Mouse (Mus musculus): Measurements from ENCODE around the gene Fmnl2. TPM values are rescaled to one million over a fixed set of nuclear protein-coding genes. Genes with fewer than 3 reads are reported as not detected.
A peak's percentile ranks its signal among the peaks of the same experiment; 100 is the strongest.

Gene Fmnl2
- polyA plus RNA-seq, 1 experiment from 2014 or later: 10.2 TPM

DNA sequence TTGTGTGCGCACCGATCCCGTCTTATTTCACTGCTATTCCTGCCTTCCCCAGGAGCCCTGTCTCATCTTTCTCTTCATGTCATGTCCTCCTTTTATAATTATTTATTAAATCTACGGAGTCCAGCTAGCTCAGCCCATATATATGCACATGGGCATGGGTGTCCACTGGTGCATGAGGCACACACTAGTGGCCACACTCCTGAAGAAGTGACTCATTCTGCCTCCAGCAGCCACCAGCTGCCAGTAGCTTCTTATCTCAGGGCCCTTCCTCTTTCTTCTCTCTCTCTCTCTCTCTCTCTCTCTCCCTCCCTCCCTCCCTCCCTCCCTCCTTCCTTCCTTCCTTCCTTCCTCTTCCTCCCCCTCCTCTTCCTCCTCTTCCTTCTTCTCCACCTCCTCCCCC is 43.1 kb downstream of the Fmnl2 start:
- Histone ChIP-seq H3K9me3 (no peaks in the 10 kb centered on the region), H3K4me3 (no peak overlapping the region), H3K36me3 (replicated peaks) (no peaks in the 10 kb centered on the region), H3K4me2 (no peak overlapping the region), H3K9ac (no peak overlapping the region), H3K4me1 (peaks cover 22% of the 10 kb centered on the region), H3K27me3 (replicated peaks) (no peaks in the 10 kb centered on the region), H3K27ac (no peak overlapping the region)
- no peak for ATAC-seq (replicated peaks)
- 94% methylated on average over 4 of the region's 4 CpGs for WGBS

- no peaks in the 10 kb centered on the region for H3K36me3 ChIP-seq (replicated peaks)
- H3K9me3 ChIP-seq: no peaks in the 10 kb centered on the region
- no peaks in the 10 kb centered on the region for H3K27me3 ChIP-seq (replicated peaks)
- 88% methylated on average over 6 of the region's 6 CpGs for WGBS
- no peak overlapping the region for H3K27ac ChIP-seq
- H3K4me1 ChIP-seq: peaks cover 19% of the 10 kb centered on the region
- no peak overlapping the region for H3K9ac ChIP-seq
- ATAC-seq (replicated peaks): no peak
- H3K4me2 ChIP-seq: no peak overlapping the region
- no peak overlapping the region for H3K4me3 ChIP-seq
Measured at GRCm38 (mm10) chr2:52901300-52902013, 43.8 kb downstream of the Fmnl2 start.

DNA sequence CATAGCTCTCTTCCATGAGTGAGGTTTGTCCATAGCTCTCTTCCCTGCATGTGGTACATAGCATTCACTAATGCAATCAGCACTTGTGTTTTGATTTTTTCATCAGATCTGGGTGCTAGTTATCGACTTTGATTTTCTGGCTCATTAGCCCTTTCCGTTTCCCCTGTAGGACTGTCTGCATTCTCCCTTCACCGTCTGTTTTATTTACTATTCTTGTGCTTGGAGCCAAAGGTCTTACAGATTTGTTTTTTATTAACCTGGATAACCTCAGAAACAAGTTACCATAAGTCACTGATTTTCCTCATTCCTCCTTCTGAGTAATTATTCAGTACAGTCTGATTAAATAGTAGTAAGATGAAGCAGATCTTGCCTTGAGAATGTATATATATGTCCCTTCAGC is 44.8 kb downstream of the Fmnl2 start:
- no peak for ATAC-seq (replicated peaks)
- Histone ChIP-seq H3K36me3 (replicated peaks) (no peaks in the 10 kb centered on the region), H3K4me1 (peaks cover 11% of the 10 kb centered on the region), H3K27me3 (replicated peaks) (no peaks in the 10 kb centered on the region), H3K27ac (no peak overlapping the region), H3K9ac (no peak overlapping the region), H3K9me3 (no peaks in the 10 kb centered on the region), H3K4me3 (no peak overlapping the region), H3K4me2 (no peak overlapping the region)
- 82% methylated on average over 3 of the region's 3 CpGs for WGBS

DNA sequence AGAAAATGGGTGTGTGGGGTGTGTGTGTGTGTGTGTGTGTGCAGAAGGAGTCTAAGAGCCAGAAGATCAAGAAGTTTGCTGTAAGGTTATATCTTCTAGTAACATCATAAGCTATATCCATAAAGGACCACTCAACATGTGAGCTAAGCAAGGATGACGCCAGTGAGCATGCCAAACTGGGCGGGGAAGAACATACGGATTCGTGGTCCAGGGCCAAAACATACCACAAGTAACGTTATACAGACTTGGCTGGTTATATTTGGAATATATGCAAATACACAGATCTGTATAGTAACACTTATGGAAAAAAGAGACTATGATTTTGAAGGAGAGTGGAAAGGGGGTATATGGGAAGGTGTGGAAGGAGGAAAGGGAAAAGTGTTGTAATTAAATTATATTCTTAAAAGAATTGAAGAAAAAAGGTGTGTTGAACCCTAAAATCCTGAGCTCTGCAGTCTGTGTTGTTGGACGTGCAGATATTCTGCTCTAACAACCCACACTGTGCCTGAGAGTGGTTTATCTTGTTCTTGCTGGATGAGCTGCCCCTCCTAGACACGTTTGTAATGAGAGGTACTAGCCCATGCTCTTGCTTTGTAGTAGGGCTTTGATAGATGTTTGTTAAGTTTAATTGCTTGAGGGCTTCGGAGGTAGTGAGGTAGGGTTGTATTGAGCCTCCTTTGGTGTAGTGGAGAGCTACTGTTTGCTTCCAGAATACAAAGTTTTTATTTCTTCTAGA is 45.7 kb downstream of the Fmnl2 start:
- Histone ChIP-seq H3K27ac (no peak overlapping the region), H3K4me2 (no peak overlapping the region), H3K9ac (no peak overlapping the region), H3K4me3 (no peak overlapping the region), H3K27me3 (replicated peaks) (no peaks in the 10 kb centered on the region), H3K4me1 (peaks cover 9% of the 10 kb centered on the region), H3K36me3 (replicated peaks) (no peaks in the 10 kb centered on the region), H3K9me3 (no peaks in the 10 kb centered on the region)
- 79% methylated on average over 8 of the region's 8 CpGs for WGBS
- ATAC-seq (replicated peaks): no peak

GRCm38 (mm10) chr2:52904526-52904925 is 46.9 kb downstream of the Fmnl2 start:
- H3K4me3 ChIP-seq: no peak overlapping the region
- H3K27ac ChIP-seq: no peak overlapping the region
- H3K4me2 ChIP-seq: no peak overlapping the region
- H3K36me3 ChIP-seq (replicated peaks): no peaks in the 10 kb centered on the region
- H3K9me3 ChIP-seq: no peaks in the 10 kb centered on the region
- no peak overlapping the region for H3K9ac ChIP-seq
- ATAC-seq (replicated peaks): no peak
- peaks cover 9% of the 10 kb centered on the region for H3K4me1 ChIP-seq
- no peaks in the 10 kb centered on the region for H3K27me3 ChIP-seq (replicated peaks)
- WGBS: 63% methylated on average over 5 of the region's 5 CpGs

DNA sequence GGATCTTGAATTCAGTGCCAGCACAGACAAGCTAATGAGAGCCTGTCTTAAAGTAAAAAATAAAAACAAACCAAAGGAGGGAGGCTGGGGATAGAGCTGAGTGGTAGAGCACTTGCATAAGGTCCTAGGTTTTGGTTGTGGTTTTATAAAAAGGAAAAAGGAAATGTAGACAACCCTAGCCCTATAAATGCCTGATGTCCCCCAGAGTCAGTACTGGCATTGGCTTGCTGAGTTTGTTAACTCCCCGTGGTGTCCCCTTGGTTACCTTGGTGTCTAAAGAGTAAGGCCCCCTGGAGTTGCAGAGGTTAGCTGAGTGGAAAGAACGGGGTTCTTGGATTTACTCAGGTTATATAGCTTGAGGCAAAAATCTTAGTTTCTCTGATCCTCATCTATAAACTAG is 55.7 kb downstream of the Fmnl2 start:
- Histone ChIP-seq H3K4me3 (no peak overlapping the region), H3K9me3 (no peaks in the 10 kb centered on the region), H3K27me3 (replicated peaks) (no peaks in the 10 kb centered on the region), H3K4me2 (no peak overlapping the region), H3K9ac (no peak overlapping the region), H3K36me3 (replicated peaks) (no peaks in the 10 kb centered on the region), H3K27ac (no peak overlapping the region), H3K4me1 (peaks cover 6% of the 10 kb centered on the region)
- ATAC-seq (replicated peaks): no peak
- 19% methylated on average over 2 of the region's 2 CpGs for WGBS

DNA sequence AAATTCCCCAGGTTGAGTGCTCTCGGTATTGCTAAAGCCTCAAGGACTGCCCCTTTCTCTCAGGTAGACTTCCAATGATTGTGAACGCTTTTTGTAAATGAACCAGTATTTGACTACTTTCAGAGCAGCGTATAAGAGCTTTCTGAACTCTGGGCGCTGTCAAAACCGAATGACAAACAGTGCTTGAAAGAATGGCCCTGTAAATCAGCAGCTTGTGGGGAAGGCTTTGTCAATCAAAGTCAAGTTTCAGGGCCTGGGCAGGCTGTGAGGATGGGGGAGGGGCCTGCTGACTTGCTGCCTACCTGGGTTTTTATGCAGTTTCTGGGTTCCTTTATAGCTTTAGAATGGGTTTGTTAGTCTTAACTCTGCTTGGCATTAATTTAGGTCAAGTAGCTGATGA is 56.1 kb downstream of the Fmnl2 start:
- Histone ChIP-seq H3K36me3 (replicated peaks) (no peaks in the 10 kb centered on the region), H3K4me1 (peaks cover 6% of the 10 kb centered on the region), H3K9me3 (no peaks in the 10 kb centered on the region), H3K4me2 (no peak overlapping the region), H3K27ac (no peak overlapping the region), H3K27me3 (replicated peaks) (no peaks in the 10 kb centered on the region), H3K9ac (no peak overlapping the region), H3K4me3 (no peak overlapping the region)
- WGBS: 18% methylated on average over 5 of the region's 5 CpGs
- ATAC-seq (replicated peaks): no peak

GRCm38 (mm10) chr2:52915536-52915935 is 57.9 kb downstream of the Fmnl2 start:
- Histone ChIP-seq H3K4me3 (no peak overlapping the region), H3K9me3 (no peaks in the 10 kb centered on the region), H3K27ac (no peak overlapping the region), H3K9ac (no peak overlapping the region), H3K27me3 (replicated peaks) (no peaks in the 10 kb centered on the region), H3K4me1 (peaks cover 14% of the 10 kb centered on the region), H3K36me3 (replicated peaks) (no peaks in the 10 kb centered on the region), H3K4me2 (no peak overlapping the region)
- no peak for ATAC-seq (replicated peaks)
- WGBS: 88% methylated on average over 5 of the region's 5 CpGs

DNA sequence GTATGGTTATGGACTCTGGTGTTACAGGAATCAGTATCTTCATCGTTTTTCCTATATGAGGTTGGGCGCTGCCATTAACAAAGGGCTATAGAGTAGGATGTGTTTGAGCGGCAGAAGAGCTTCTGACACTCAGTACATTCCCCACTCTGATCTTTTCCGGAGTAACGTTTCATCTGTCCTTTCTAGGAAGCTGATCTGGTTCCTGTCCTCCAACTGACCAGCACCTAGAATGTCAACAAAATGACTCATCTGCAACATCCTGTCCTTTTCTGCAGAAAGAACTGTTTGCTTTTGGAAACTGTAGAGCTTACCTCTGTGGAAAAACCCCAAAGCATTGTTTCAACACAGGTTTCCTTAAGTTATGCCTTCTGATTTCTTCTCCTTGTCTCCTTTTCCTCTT is 60.4 kb downstream of the Fmnl2 start:
- H3K27me3 ChIP-seq (replicated peaks): no peaks in the 10 kb centered on the region
- H3K4me3 ChIP-seq: no peak overlapping the region
- peaks cover 21% of the 10 kb centered on the region for H3K4me1 ChIP-seq
- H3K9me3 ChIP-seq: no peaks in the 10 kb centered on the region
- H3K36me3 ChIP-seq (replicated peaks): no peaks in the 10 kb centered on the region
- 86% methylated on average over 5 of the region's 5 CpGs for WGBS
- no peak overlapping the region for H3K27ac ChIP-seq
- no peak overlapping the region for H3K9ac ChIP-seq
- H3K4me2 ChIP-seq: no peak overlapping the region
- no peak for ATAC-seq (replicated peaks)

GRCm38 (mm10) chr2:52920701-52921435 is 63.2 kb downstream of the Fmnl2 start:
- Histone ChIP-seq H3K36me3 (replicated peaks) (no peaks in the 10 kb centered on the region), H3K9ac (no peak overlapping the region), H3K4me2 (no peak overlapping the region), H3K27ac (peak overlapping the region; percentile 69), H3K27me3 (replicated peaks) (no peaks in the 10 kb centered on the region), H3K4me3 (no peak overlapping the region), H3K9me3 (no peaks in the 10 kb centered on the region), H3K4me1 (peaks cover 15% of the 10 kb centered on the region)
- 63% methylated on average over 5 of the region's 5 CpGs for WGBS
- ATAC-seq (replicated peaks): peak; percentile 64

GRCm38 (mm10) chr2:52925062-52925461 is 67.4 kb downstream of the Fmnl2 start:
- 100% methylated on average over 3 of the region's 3 CpGs for WGBS
- Histone ChIP-seq H3K4me3 (no peak overlapping the region), H3K4me2 (no peak overlapping the region), H3K27ac (no peak overlapping the region), H3K36me3 (replicated peaks) (no peaks in the 10 kb centered on the region), H3K27me3 (replicated peaks) (no peaks in the 10 kb centered on the region), H3K9me3 (no peaks in the 10 kb centered on the region), H3K9ac (no peak overlapping the region), H3K4me1 (peaks cover 30% of the 10 kb centered on the region)
- no peak for ATAC-seq (replicated peaks)

DNA sequence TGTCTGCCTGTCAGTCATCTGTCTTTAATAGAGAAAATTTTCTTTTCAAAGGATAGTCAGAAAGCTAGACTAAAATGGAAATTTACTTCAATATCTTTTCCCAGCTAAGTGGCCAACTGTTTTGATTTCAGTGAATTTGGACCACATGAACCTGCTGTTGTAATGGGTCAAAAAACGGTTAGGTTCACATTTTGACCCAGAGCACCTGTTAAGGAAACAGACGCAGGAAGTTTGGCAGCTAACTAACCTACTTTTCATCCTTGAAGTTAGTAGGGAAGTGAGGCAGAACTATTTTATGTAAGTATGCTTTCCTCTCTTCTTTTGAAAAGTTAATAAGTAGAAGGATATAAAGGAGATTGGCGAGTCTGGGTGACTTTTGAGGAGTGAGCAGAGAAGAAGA is 69.7 kb downstream of the Fmnl2 start:
- Histone ChIP-seq H3K27me3 (replicated peaks) (no peaks in the 10 kb centered on the region), H3K27ac (no peak overlapping the region), H3K36me3 (replicated peaks) (no peaks in the 10 kb centered on the region), H3K9ac (no peak overlapping the region), H3K4me2 (no peak overlapping the region), H3K4me3 (no peak overlapping the region), H3K9me3 (no peaks in the 10 kb centered on the region), H3K4me1 (peaks cover 18% of the 10 kb centered on the region)
- 54% methylated on average over 3 of the region's 3 CpGs for whole genome bisulfite sequencing
- no peak for ATAC-seq (replicated peaks)

Measured in midbrain, embryonic 15.5 days (tissue).